Mouse (Mus musculus): Measurements from ENCODE around the gene Fhl2. TPM values are rescaled to one million over a fixed set of nuclear protein-coding genes. Genes with fewer than 3 reads are reported as not detected.

Gene Fhl2
- polyA plus RNA-seq, 1 experiment from 2014 or later, result 145 TPM

DNA sequence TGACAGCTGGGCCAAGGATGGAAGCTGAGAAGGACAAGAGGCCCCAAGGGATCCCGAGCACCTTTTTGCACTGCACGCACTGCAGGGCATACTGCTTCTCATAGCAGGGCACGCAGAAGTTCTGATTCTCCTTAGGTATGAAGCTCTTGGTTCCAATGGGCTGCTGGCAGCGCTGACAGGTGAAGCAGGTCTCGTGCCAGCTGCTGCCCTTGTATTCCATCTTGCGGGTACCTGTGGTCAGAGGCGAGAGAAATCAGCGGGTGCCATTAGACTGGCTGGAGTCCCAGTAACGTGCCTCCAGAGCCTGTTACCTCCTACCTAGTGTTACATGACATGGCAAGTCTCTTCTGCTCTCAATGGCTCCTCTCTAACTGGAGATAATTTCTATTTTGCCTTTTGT lies 65.2 kb downstream of the Fhl2 start:
- WGBS, result 91% methylated on average over 9 of the region's 9 CpGs
- no peak for ATAC-seq (replicated peaks; ENCODE audit: low FRiP score, low read depth)
- H3K9me3 ChIP-seq (replicated peaks; ENCODE audit: low read length), result no peaks in the 10 kb centered on the region

DNA sequence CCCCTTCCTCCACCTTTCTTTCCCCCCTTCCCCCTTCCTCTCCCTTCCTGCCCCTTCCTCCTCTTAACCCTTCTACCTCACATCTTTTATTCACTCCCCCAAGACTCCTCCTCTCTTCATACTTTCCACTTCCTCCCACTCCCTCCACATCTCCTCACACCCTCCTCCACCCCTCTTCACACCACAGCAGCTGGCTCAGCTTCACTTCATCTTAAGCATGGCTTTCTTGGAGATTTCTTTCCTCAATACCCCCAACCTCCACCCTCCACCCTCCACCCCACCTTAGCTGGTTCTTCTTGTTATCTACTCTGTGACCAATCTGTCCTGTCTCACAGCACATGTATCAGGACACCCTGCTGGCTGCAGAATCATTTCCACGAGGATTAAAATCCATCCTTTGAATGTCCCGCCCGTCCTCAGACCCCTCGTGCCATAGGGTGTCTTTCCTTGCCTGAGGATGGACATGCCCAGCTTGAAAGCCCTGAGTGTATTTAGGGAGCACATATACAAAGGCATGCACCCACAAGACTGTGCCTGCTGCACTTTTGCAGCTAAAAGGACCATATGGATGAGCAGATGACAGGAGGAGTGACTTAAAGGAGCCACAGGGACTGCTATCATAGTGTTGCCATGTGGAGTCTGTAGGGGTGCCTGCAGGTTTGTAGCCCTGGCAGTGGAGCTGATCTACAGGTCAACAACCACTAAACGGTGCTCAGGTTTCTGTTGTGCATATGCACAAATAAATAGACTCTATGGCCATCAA lies 66.4 kb downstream of the Fhl2 start:
- ATAC-seq (replicated peaks; ENCODE audit: low FRiP score, low read depth), result no peak
- peaks cover 33% of the 10 kb centered on the region for H3K36me3 ChIP-seq (ENCODE audit: insufficient read depth, low read length)

More for the DNA sequence above, 65.2 kb downstream of the Fhl2 start:
- no peak for DNase-seq (ENCODE audit: low spot score)
- Histone ChIP-seq H3K9ac (ENCODE audit: low read depth, low read length) (no peak overlapping the region), H3K4me1 (replicated peaks; ENCODE audit: insufficient read depth, low read length) (no peaks in the 10 kb centered on the region), H3K27me3 (ENCODE audit: insufficient read depth, low read length) (no peaks in the 10 kb centered on the region), H3K27ac (no peak overlapping the region), H3K4me2 (ENCODE audit: low read length) (no peak overlapping the region), H3K4me3 (replicated peaks; ENCODE audit: low read depth, low read length) (no peak overlapping the region), H3K36me3 (ENCODE audit: insufficient read depth, low read length) (peaks cover 29% of the 10 kb centered on the region)
- TF ChIP-seq CTCF (IDR thresholded peaks at IDR 0.05; ENCODE audit: low read depth), result no peak

DNA sequence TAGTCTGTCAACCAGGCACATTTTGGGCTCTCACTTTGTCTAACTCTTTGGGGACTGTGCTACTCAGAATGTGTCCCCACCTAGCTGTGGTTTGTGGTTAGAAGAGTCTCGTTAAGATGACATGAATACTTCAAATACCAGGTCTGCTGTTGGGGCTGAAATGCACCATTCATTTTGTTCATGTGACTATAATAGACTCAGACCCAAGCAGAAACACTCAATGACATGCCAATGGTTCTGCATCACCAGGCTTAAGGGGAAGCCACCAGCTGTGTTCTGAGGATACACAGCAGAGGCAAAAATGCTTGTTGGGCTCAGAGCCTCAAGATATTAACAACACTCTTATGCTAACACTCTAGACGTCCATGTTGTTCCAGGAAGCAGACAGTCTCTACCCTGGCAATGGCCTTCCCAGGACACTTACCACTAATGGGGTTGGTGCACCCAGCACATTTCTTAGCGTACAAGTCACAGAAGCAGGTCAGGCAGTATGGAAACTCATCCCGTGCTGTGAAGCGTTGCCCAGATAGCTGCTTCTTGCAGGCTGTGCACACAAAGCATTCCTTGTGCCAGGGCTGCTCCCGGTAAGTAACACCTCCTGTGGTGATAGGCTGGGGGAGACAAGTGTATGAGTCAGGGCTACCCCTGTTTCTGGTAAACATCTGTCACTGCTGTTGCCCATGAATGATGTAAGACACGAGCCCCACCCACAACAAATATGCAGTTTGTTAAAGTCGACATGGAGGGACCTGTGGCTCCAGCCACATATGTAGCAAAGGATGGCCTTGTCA lies 68.8 kb downstream of the Fhl2 start:
- TF ChIP-seq CTCF (IDR thresholded peaks at IDR 0.05; ENCODE audit: low read depth), result no peak

More for the DNA sequence above, 66.4 kb downstream of the Fhl2 start:
- no peak overlapping the region for H3K4me2 ChIP-seq (ENCODE audit: low read length)
- H3K27ac ChIP-seq, result no peak overlapping the region
- no peaks in the 10 kb centered on the region for H3K27me3 ChIP-seq (ENCODE audit: insufficient read depth, low read length)
- H3K4me1 ChIP-seq (replicated peaks; ENCODE audit: insufficient read depth, low read length), result no peaks in the 10 kb centered on the region
- TF ChIP-seq CTCF (IDR thresholded peaks at IDR 0.05; ENCODE audit: low read depth), result no peak
- WGBS, result 81% methylated on average over 5 of the region's 5 CpGs
- H3K9ac ChIP-seq (ENCODE audit: low read depth, low read length), result no peak overlapping the region
- no peak for DNase-seq (ENCODE audit: low spot score)
- H3K4me3 ChIP-seq (replicated peaks; ENCODE audit: low read depth, low read length), result no peak overlapping the region
- H3K9me3 ChIP-seq (replicated peaks; ENCODE audit: low read length), result no peaks in the 10 kb centered on the region

DNA sequence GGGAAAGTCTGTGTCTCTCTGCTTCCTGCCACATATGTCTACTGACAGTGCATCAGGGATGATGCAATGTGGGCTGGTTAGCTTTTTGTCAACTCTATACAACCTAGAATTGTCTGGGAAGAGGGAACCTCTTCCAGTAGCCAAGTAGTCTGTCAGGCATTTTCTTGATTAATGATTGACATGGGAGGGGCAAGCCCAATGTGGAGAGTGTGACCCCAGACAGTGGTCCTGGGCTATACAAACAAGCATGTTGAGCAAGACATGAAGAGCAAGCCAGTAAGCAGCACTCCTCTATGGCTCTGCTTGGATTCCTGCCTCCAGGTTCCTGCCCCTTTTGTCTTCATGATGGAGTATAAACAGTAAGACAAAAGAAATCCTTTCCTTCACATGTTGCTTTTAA lies 69.6 kb downstream of the Fhl2 start:
- ATAC-seq (replicated peaks; ENCODE audit: low FRiP score, low read depth) (no peak), DNase-seq (ENCODE audit: low spot score) (no peak)
- Histone ChIP-seq H3K27ac (no peak overlapping the region), H3K4me1 (replicated peaks; ENCODE audit: insufficient read depth, low read length) (no peaks in the 10 kb centered on the region), H3K9me3 (replicated peaks; ENCODE audit: low read length) (no peaks in the 10 kb centered on the region), H3K4me3 (replicated peaks; ENCODE audit: low read depth, low read length) (no peak overlapping the region), H3K27me3 (ENCODE audit: insufficient read depth, low read length) (no peaks in the 10 kb centered on the region), H3K36me3 (ENCODE audit: insufficient read depth, low read length) (peaks cover 45% of the 10 kb centered on the region), H3K9ac (ENCODE audit: low read depth, low read length) (no peak overlapping the region), H3K4me2 (ENCODE audit: low read length) (no peak overlapping the region)
- no peak for TF ChIP-seq CTCF (IDR thresholded peaks at IDR 0.05; ENCODE audit: low read depth)

More for the DNA sequence above, 68.8 kb downstream of the Fhl2 start:
- Histone ChIP-seq H3K27ac (no peak overlapping the region), H3K4me3 (replicated peaks; ENCODE audit: low read depth, low read length) (no peak overlapping the region), H3K27me3 (ENCODE audit: insufficient read depth, low read length) (no peaks in the 10 kb centered on the region), H3K4me2 (ENCODE audit: low read length) (no peak overlapping the region), H3K9me3 (replicated peaks; ENCODE audit: low read length) (no peaks in the 10 kb centered on the region), H3K9ac (ENCODE audit: low read depth, low read length) (no peak overlapping the region), H3K36me3 (ENCODE audit: insufficient read depth, low read length) (peaks cover 45% of the 10 kb centered on the region), H3K4me1 (replicated peaks; ENCODE audit: insufficient read depth, low read length) (no peaks in the 10 kb centered on the region)
- no peak for ATAC-seq (replicated peaks; ENCODE audit: low FRiP score, low read depth)
- no peak for DNase-seq (ENCODE audit: low spot score)
- WGBS, result 76% methylated on average over 8 of the region's 8 CpGs

DNA sequence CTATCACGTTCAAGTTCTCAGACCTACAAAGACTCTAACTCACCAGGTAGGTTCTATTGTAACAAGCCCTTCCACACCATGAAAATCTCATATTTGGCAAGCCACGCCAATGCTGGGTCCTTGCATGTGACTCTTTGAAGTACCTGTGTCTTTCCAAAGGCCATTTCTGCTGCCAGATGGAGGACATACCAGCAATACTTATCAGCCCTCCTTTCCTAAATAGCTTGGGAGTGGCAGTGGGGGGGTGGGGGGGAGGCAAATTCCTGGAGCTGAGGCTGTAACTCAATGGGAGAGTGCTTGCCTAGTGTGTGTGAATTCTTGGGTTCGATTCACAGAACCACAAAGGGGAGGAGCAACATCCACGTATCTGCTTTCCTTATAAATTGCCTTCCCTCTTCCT lies 72.1 kb downstream of the Fhl2 start:
- H3K36me3 ChIP-seq (ENCODE audit: insufficient read depth, low read length), result peaks cover 39% of the 10 kb centered on the region
- H3K27me3 ChIP-seq (ENCODE audit: insufficient read depth, low read length), result no peaks in the 10 kb centered on the region
- DNase-seq (ENCODE audit: low spot score), result no peak
- H3K4me3 ChIP-seq (replicated peaks; ENCODE audit: low read depth, low read length), result no peak overlapping the region
- no peaks in the 10 kb centered on the region for H3K4me1 ChIP-seq (replicated peaks; ENCODE audit: insufficient read depth, low read length)
- no peak overlapping the region for H3K27ac ChIP-seq
- 79% methylated on average over 4 of the region's 4 CpGs for WGBS
- no peak for TF ChIP-seq CTCF (IDR thresholded peaks at IDR 0.05; ENCODE audit: low read depth)
- no peaks in the 10 kb centered on the region for H3K9me3 ChIP-seq (replicated peaks; ENCODE audit: low read length)
- ATAC-seq (replicated peaks; ENCODE audit: low FRiP score, low read depth), result no peak
- no peak overlapping the region for H3K4me2 ChIP-seq (ENCODE audit: low read length)
- H3K9ac ChIP-seq (ENCODE audit: low read depth, low read length), result no peak overlapping the region

DNA sequence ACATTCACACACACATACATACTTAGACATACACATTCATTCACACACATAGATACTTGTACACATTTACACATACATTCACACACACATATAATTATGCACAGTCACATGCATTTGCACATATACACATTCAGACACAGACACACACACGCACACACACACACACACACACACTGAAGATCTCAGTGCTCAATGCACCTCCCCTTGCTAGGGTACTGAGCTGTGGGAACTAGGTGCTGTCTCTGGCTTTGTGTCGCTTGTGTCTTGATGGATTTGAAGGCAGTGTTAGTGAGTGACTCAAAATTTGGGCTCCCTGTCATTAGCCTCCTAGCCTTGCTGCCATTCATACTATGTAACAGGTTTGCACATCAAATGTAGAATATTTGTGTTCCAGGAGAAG lies 74.2 kb downstream of the Fhl2 start:
- no peak for TF ChIP-seq CTCF (IDR thresholded peaks at IDR 0.05; ENCODE audit: low read depth)
- Histone ChIP-seq H3K36me3 (ENCODE audit: insufficient read depth, low read length) (peaks cover 32% of the 10 kb centered on the region), H3K27me3 (ENCODE audit: insufficient read depth, low read length) (no peaks in the 10 kb centered on the region), H3K27ac (no peak overlapping the region), H3K4me2 (ENCODE audit: low read length) (no peak overlapping the region), H3K4me1 (replicated peaks; ENCODE audit: insufficient read depth, low read length) (no peaks in the 10 kb centered on the region), H3K9me3 (replicated peaks; ENCODE audit: low read length) (no peaks in the 10 kb centered on the region), H3K4me3 (replicated peaks; ENCODE audit: low read depth, low read length) (no peak overlapping the region), H3K9ac (ENCODE audit: low read depth, low read length) (no peak overlapping the region)
- ATAC-seq (replicated peaks; ENCODE audit: low FRiP score, low read depth) (no peak), DNase-seq (ENCODE audit: low spot score) (no peak)
- 92% methylated on average over 2 of the region's 2 CpGs for WGBS
